Mouse (Mus musculus): Measurements from ENCODE around the gene Relb. TPM values are rescaled to one million over a fixed set of nuclear protein-coding genes. Genes with fewer than 3 reads are reported as not detected.

Relb gene
- polyA plus RNA-seq, 1 experiment: 32.5 TPM

- under 1% methylated on average over 101 of the region's 102 CpGs for WGBS
- peak; percentile 91 for DNase-seq
- H3K4me1 ChIP-seq (ENCODE audit: control insufficient read depth, insufficient read depth, low read length): peaks cover 22% of the 10 kb centered on the region
- TF ChIP-seq POLR2A (IDR thresholded peaks at IDR 0.05; ENCODE audit: borderline replicate concordance, extremely low read depth, low read depth, low read length) (peak; percentile 58), CTCF (IDR thresholded peaks at IDR 0.05; ENCODE audit: insufficient read depth, low read length) (no peak)
- H3K4me3 ChIP-seq (replicated peaks; ENCODE audit: extremely low read depth, low read depth, low read length): peak overlapping the region; percentile 75
Measured at GRCm38 (mm10) chr7:19561765-19562642, 67.2 kb downstream of the Relb start.

DNA sequence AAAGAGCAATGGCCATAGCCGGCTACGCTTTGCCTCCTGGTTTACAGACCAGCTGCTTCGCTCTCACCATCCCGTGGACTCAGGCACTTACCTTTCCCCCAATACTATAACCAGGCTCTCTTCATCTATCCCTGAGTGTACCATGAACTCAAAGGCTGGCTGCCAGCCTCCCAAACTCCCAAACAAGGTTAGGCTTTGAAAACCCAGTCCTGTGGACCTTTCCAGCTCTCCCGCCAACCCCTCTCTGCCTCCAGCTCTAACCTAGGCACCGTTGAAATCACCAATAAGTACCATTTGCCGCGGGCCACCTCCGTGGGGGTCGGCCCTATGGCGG lies 67.8 kb downstream of the Relb start:
- WGBS: under 1% methylated on average over 11 of the region's 11 CpGs
- DNase-seq: no peak
- no peak for TF ChIP-seq CTCF (IDR thresholded peaks at IDR 0.05; ENCODE audit: insufficient read depth, low read length)
- TF ChIP-seq POLR2A (IDR thresholded peaks at IDR 0.05; ENCODE audit: borderline replicate concordance, extremely low read depth, low read depth, low read length): no peak
- Histone ChIP-seq H3K4me1 (ENCODE audit: control insufficient read depth, insufficient read depth, low read length) (peaks cover 25% of the 10 kb centered on the region), H3K4me3 (replicated peaks; ENCODE audit: extremely low read depth, low read depth, low read length) (peak overlapping the region; percentile 75)

DNA sequence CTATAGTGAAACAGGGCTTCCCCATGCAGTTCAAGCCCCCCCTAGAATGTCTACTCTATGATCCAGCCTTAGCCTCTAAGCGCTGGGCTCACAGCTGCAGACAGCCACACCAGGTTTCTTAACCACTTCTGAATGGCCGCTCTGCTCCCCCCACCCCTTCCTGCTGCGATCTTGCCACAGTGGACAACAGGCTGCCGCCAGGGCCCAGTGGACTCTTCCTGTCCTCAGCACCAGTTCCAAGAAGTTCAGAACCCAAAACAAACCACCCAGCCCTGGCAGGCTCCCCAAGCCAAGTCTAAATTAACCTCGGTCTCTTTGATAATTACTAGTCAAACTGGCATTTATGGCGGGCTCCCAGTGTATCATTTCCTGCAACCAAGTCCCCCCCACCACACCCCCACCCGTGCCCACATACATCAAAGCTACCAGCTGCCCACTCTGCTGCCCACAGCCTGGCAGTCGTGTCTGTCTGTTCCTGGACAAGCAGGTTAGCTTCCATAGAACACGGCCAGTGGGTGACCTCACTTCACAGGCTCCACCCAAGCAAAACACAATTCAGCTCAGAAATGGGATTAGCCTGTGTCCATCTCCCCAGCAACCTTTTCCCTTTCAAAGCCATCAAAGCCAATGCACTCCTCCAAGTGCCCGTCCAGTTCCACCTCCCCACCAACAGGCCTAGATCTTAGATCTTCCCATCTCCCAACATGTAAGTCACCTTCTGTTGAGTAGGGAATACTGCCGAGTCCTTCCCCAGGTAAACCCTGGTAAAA lies 68.6 kb downstream of the Relb start:
- H3K4me3 ChIP-seq (replicated peaks; ENCODE audit: extremely low read depth, low read depth, low read length): peak overlapping the region; percentile 75
- 4% methylated on average over 11 of the region's 11 CpGs for WGBS
- no peak for DNase-seq
- peaks cover 25% of the 10 kb centered on the region for H3K4me1 ChIP-seq (ENCODE audit: control insufficient read depth, insufficient read depth, low read length)
- TF ChIP-seq POLR2A (IDR thresholded peaks at IDR 0.05; ENCODE audit: borderline replicate concordance, extremely low read depth, low read depth, low read length) (no peak), CTCF (IDR thresholded peaks at IDR 0.05; ENCODE audit: insufficient read depth, low read length) (no peak)

- H3K4me3 ChIP-seq (replicated peaks; ENCODE audit: extremely low read depth, low read depth, low read length): no peak overlapping the region
- peaks cover 25% of the 10 kb centered on the region for H3K4me1 ChIP-seq (ENCODE audit: control insufficient read depth, insufficient read depth, low read length)
- TF ChIP-seq CTCF (IDR thresholded peaks at IDR 0.05; ENCODE audit: insufficient read depth, low read length) (peak; percentile 31; the same call in 1 of the 2 replicates), POLR2A (IDR thresholded peaks at IDR 0.05; ENCODE audit: borderline replicate concordance, extremely low read depth, low read depth, low read length) (no peak)
- WGBS: 44% methylated on average over 2 of the region's 2 CpGs
- no peak for DNase-seq
Measured at GRCm38 (mm10) chr7:19558965-19559364, 70.3 kb downstream of the Relb start.

- TF ChIP-seq POLR2A (IDR thresholded peaks at IDR 0.05; ENCODE audit: borderline replicate concordance, extremely low read depth, low read depth, low read length) (no peak), CTCF (IDR thresholded peaks at IDR 0.05; ENCODE audit: insufficient read depth, low read length) (no peak)
- H3K4me3 ChIP-seq (replicated peaks; ENCODE audit: extremely low read depth, low read depth, low read length): no peak overlapping the region
- peaks cover 25% of the 10 kb centered on the region for H3K4me1 ChIP-seq (ENCODE audit: control insufficient read depth, insufficient read depth, low read length)
- WGBS: 76% methylated on average over 6 of the region's 6 CpGs
- no peak for DNase-seq
Measured at GRCm38 (mm10) chr7:19557982-19558900, 71.0 kb downstream of the Relb start.

DNA sequence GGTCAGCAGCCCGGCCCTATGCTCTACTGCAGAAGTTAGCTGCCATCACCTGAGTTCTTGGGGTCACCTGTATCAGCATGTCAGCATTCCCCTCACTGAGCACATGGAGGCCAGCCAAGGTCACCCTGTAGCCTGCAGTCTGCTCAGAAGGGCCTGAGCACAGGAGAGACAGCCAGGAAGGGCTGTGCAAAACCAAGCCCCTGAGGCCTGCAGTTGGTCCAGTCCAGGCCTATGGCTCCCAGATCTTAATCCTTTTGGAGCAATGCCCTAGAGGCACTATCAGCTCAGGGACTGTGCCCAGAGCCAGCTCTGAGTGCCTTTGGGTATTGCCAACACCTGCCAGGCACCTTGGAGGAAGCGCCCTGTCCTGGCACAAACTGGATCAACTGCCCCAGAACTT lies 72.2 kb downstream of the Relb start:
- H3K4me1 ChIP-seq (ENCODE audit: control insufficient read depth, insufficient read depth, low read length): peaks cover 25% of the 10 kb centered on the region
- TF ChIP-seq POLR2A (IDR thresholded peaks at IDR 0.05; ENCODE audit: borderline replicate concordance, extremely low read depth, low read depth, low read length) (no peak), CTCF (IDR thresholded peaks at IDR 0.05; ENCODE audit: insufficient read depth, low read length) (no peak)
- H3K4me3 ChIP-seq (replicated peaks; ENCODE audit: extremely low read depth, low read depth, low read length): no peak overlapping the region
- whole genome bisulfite sequencing: 76% methylated on average over 2 of the region's 2 CpGs
- no peak for DNase-seq

Other genes starting within 250 kb of the Relb start
- gene Ercc2, start 247.4 kb downstream of the Relb start, polyA plus RNA-seq (2012; rRNA removed): 43.3 and 44.6 TPM in 2 replicates
- gene Klc3, start 225.3 kb downstream of the Relb start, polyA plus RNA-seq (2012; rRNA removed): 14.1 and 18.2 TPM in 2 replicates
- 88.3 and 1,345 TPM in 2 replicates for gene Ckm, start 224.7 kb downstream of the Relb start, polyA plus RNA-seq (2012; rRNA removed)
- gene Mark4, start 170.6 kb downstream of the Relb start, polyA plus RNA-seq (2012; rRNA removed): 29.2 and 34.3 TPM in 2 replicates
- 2.7 and 3.4 TPM in 2 replicates for gene Exoc3l2, start 166.1 kb downstream of the Relb start, polyA plus RNA-seq (2012; rRNA removed)
- gene Bloc1s3, start 121.1 kb downstream of the Relb start, polyA plus RNA-seq (2012; rRNA removed): 12.2 and 12.9 TPM in 2 replicates
- gene Trappc6a, start 121.0 kb downstream of the Relb start, polyA plus RNA-seq (2012; rRNA removed): 63.1 and 93.4 TPM in 2 replicates
- gene Nkpd1, start 111.6 kb downstream of the Relb start, polyA plus RNA-seq (2012; rRNA removed): 0.62 and 17.3 TPM in 2 replicates
- 113 and 121 TPM in 2 replicates for gene Ppp1r37, start 66.4 kb downstream of the Relb start, polyA plus RNA-seq (2012; rRNA removed)
- 4.3 and 5.0 TPM in 2 replicates for gene Zfp296, start 52.2 kb downstream of the Relb start, polyA plus RNA-seq (2012; rRNA removed)
- 99.2 and 132 TPM in 2 replicates for gene Gemin7, start 51.8 kb downstream of the Relb start, polyA plus RNA-seq (2012; rRNA removed)
- gene Clasrp, start 25.0 kb downstream of the Relb start, polyA plus RNA-seq (2012; rRNA removed): 96.1 and 134 TPM in 2 replicates
- 96.8 and 143 TPM in 2 replicates for gene Clptm1, start 35.6 kb upstream of the Relb start, polyA plus RNA-seq (2012; rRNA removed)
- gene Apoc2, start 48.5 kb upstream of the Relb start, polyA plus RNA-seq (2012; rRNA removed): 1.9 and 5.1 TPM in 2 replicates
- not detected in 2 replicates for gene Gm44805, start 52.0 kb upstream of the Relb start, polyA plus RNA-seq (2012; rRNA removed)
- 1.1 and 1.4 TPM in 2 replicates for gene Apoc4, start 52.0 kb upstream of the Relb start, polyA plus RNA-seq (2012; rRNA removed)
- gene Apoc1, start 63.2 kb upstream of the Relb start, polyA plus RNA-seq (2012; rRNA removed): 25.9 and 29.2 TPM in 2 replicates
- gene Apoe, start 69.8 kb upstream of the Relb start, polyA plus RNA-seq (2012; rRNA removed): 815 and 1,134 TPM in 2 replicates
- gene Tomm40, start 86.0 kb upstream of the Relb start, polyA plus RNA-seq (2012; rRNA removed): 46.0 and 51.3 TPM in 2 replicates
- gene Nectin2, start 121.0 kb upstream of the Relb start, polyA plus RNA-seq (2012; rRNA removed): 70.9 and 74.7 TPM in 2 replicates
- gene Bcam, start 141.6 kb upstream of the Relb start, polyA plus RNA-seq (2012; rRNA removed): 769 and 829 TPM in 2 replicates
- 16.1 and 21.9 TPM in 2 replicates for gene Cblc, start 167.4 kb upstream of the Relb start, polyA plus RNA-seq (2012; rRNA removed)
- 38.7 and 71.2 TPM in 2 replicates for gene Bcl3, start 193.3 kb upstream of the Relb start, polyA plus RNA-seq (2012; rRNA removed)
- 0.52 TPM in 1 of 2 replicates, not detected in the other for gene Gm19345, start 222.6 kb upstream of the Relb start, polyA plus RNA-seq (2012; rRNA removed)
- 0.90 and 2.5 TPM in 2 replicates for gene Ceacam16, start 231.9 kb upstream of the Relb start, polyA plus RNA-seq (2012; rRNA removed)